Mouse (Mus musculus) forebrain, embryonic 16.5 days (tissue): ENCODE data around the gene Pogk. TPM values are rescaled to one million over a fixed set of nuclear protein-coding genes. Genes with fewer than 3 reads are reported as not detected.
A peak's percentile ranks its signal among the peaks of the same experiment; 100 is the strongest.

Experiments
- ATAC-seq: fragments of 200-750 bp; cut with Nextera tagmentation; 2 replicates; pipeline ENCODE4 v1.8.0; 2017; ENCODE audit warnings: mild to moderate bottlenecking, moderate library complexity
- H3K27ac ChIP-seq: fragments of 300-500 bp; sonication (generic); 2 replicates; pipeline ENCODE4 v1.5.1; 2014; ENCODE audit warnings: low read length, control low read depth
- H3K27me3 ChIP-seq: fragments of 300-500 bp; sonication (generic); replicated peaks from 2 replicates; pipeline ENCODE4 v1.6.1; 2014; ENCODE audit warnings: low read length; ENCODE audit not compliant: control insufficient read depth, insufficient read depth
- H3K36me3 ChIP-seq: fragments of 300-500 bp; sonication (generic); 2 replicates; pipeline ENCODE4 v1.6.1; 2014; ENCODE audit not compliant: control insufficient read depth, insufficient read depth
- H3K4me1 ChIP-seq: fragments of 300-500 bp; sonication (generic); replicated peaks from 2 replicates; pipeline ENCODE4 v1.6.1; 2014; ENCODE audit warnings: low read length; ENCODE audit not compliant: control insufficient read depth, insufficient read depth
- H3K4me2 ChIP-seq: fragments of 300-500 bp; sonication (generic); 2 replicates; pipeline ENCODE4 v1.6.1; 2014; ENCODE audit warnings: mild to moderate bottlenecking, low read length, control low read depth
- H3K4me3 ChIP-seq: fragments of 300-500 bp; sonication (generic); replicated peaks from 2 replicates; pipeline ENCODE4 v1.5.1; 2014; ENCODE audit warnings: mild to moderate bottlenecking, low read length, control low read depth
- H3K9ac ChIP-seq: fragments of 300-500 bp; sonication (generic); replicated peaks from 2 replicates; pipeline ENCODE4 v1.6.1; 2014; ENCODE audit warnings: low read depth, low read length, control low read depth
- H3K9me3 ChIP-seq: fragments of 300-500 bp; sonication (generic); 2 replicates; pipeline ENCODE4 v1.6.1; 2016; ENCODE audit warnings: low read length; ENCODE audit not compliant: control insufficient read depth
- WGBS: fragments of 180-500 bp; shearing (Covaris S2); extraction: QIAGEN DNeasy Blood & Tissue Kit; methylation state at CpG from one replicate; pipeline ENCODE4 v1.1.7; 2014; 5-methylcytosine and 5-hydroxymethylcytosine counted together
- polyA plus RNA-seq: library from polyadenylated mRNA; unstranded; fragments of >200 nt; fragmentation: Nextera tagmentation; extraction: Ambion mirVana; gene quantifications from 2 replicates; pipeline ENCODE4 v1.2.1, GENCODE M21; 2015

Pogk gene
- polyA plus RNA-seq, 1 experiment from 2014 or later = 45.3 TPM

GRCm38 (mm10) chr1:166382626-166383025 lies 27.0 kb downstream of the Pogk start:
- no peak overlapping the region for H3K27ac ChIP-seq
- no peak for ATAC-seq
- H3K4me3 ChIP-seq = no peak overlapping the region
- peaks cover 25% of the 10 kb centered on the region for H3K4me1 ChIP-seq
- 91% methylated on average over 4 of the region's 4 CpGs for WGBS
- H3K27me3 ChIP-seq = no peaks in the 10 kb centered on the region
- no peaks in the 10 kb centered on the region for H3K9me3 ChIP-seq
- H3K4me2 ChIP-seq = no peak overlapping the region
- no peak overlapping the region for H3K9ac ChIP-seq
- H3K36me3 ChIP-seq = peaks cover 11% of the 10 kb centered on the region

- ATAC-seq = no peak
- Histone ChIP-seq H3K9me3 (no peaks in the 10 kb centered on the region), H3K9ac (no peak overlapping the region), H3K4me1 (peaks cover 25% of the 10 kb centered on the region), H3K27ac (no peak overlapping the region), H3K36me3 (peaks cover 8% of the 10 kb centered on the region), H3K4me3 (no peak overlapping the region), H3K4me2 (no peak overlapping the region), H3K27me3 (no peaks in the 10 kb centered on the region)
- 79% methylated on average over 5 of the region's 5 CpGs for WGBS
Measured at GRCm38 (mm10) chr1:166381821-166382220, 27.8 kb downstream of the Pogk start.

- H3K9ac ChIP-seq = no peak overlapping the region
- no peak overlapping the region for H3K4me2 ChIP-seq
- 89% methylated on average over 10 of the region's 10 CpGs for WGBS
- no peaks in the 10 kb centered on the region for H3K9me3 ChIP-seq
- H3K4me3 ChIP-seq = no peak overlapping the region
- peaks cover 25% of the 10 kb centered on the region for H3K4me1 ChIP-seq
- H3K27me3 ChIP-seq = no peaks in the 10 kb centered on the region
- no peak for ATAC-seq
- peaks cover 8% of the 10 kb centered on the region for H3K36me3 ChIP-seq
- H3K27ac ChIP-seq = no peak overlapping the region
Measured at GRCm38 (mm10) chr1:166381336-166381735, 28.3 kb downstream of the Pogk start.

GRCm38 (mm10) chr1:166379630-166380231 lies 29.9 kb downstream of the Pogk start:
- Histone ChIP-seq H3K4me3 (peak overlapping the region; percentile 97), H3K36me3 (0 out of 2 replicates have a peak, but pooled peaks cover 2% of the 10 kb centered on the region), H3K9ac (peak overlapping the region; percentile 98), H3K27me3 (no peaks in the 10 kb centered on the region), H3K9me3 (no peaks in the 10 kb centered on the region), H3K4me2 (peak overlapping the region; percentile 57), H3K4me1 (peaks cover 21% of the 10 kb centered on the region), H3K27ac (peak overlapping the region; percentile 81)
- ATAC-seq = peak; percentile 47
- WGBS = 0% methylated on average over 26 of the region's 41 CpGs

- Histone ChIP-seq H3K4me2 (peak within 1 kb of the TSS; percentile 79), H3K27me3 (no peaks in the 10 kb centered on the region), H3K36me3 (0 out of 2 replicates have a peak, but pooled peaks cover 2% of the 10 kb centered on the region), H3K27ac (peak within 1 kb of the TSS; percentile 81), H3K9ac (peak within 1 kb of the TSS; percentile 98), H3K4me1 (peaks cover 21% of the 10 kb centered on the region), H3K9me3 (no peaks in the 10 kb centered on the region), H3K4me3 (peak within 1 kb of the TSS; percentile 97)
- ATAC-seq = peak; percentile 94
- WGBS = under 1% methylated on average over 81 of the region's 81 CpGs
Measured at GRCm38 (mm10) chr1:166379013-166379629, 30.5 kb downstream of the Pogk start, which contains the start of gene Tada1. Gene Tada1, plus strand, starts transcription at chr1:166379097.

GRCm38 (mm10) chr1:166378431-166379012 lies 31.1 kb downstream of the Pogk start:
- H3K9me3 ChIP-seq = no peaks in the 10 kb centered on the region
- peaks cover 21% of the 10 kb centered on the region for H3K4me1 ChIP-seq
- H3K27ac ChIP-seq = peak overlapping the region; percentile 74
- peak overlapping the region; percentile 79 for H3K4me2 ChIP-seq
- peak overlapping the region; percentile 81 for H3K9ac ChIP-seq
- ATAC-seq = no peak
- H3K27me3 ChIP-seq = no peaks in the 10 kb centered on the region
- WGBS = 4% methylated on average over 21 of the region's 21 CpGs
- 0 out of 2 replicates have a peak, but pooled peaks cover 2% of the 10 kb centered on the region for H3K36me3 ChIP-seq
- H3K4me3 ChIP-seq = peak overlapping the region; percentile 97

GRCm38 (mm10) chr1:166377171-166377570 lies 32.5 kb downstream of the Pogk start:
- Histone ChIP-seq H3K9me3 (no peaks in the 10 kb centered on the region), H3K27me3 (no peaks in the 10 kb centered on the region), H3K27ac (no peak overlapping the region), H3K4me1 (peaks cover 21% of the 10 kb centered on the region), H3K36me3 (no peaks in the 10 kb centered on the region), H3K4me2 (no peak overlapping the region), H3K9ac (no peak overlapping the region), H3K4me3 (no peak overlapping the region)
- ATAC-seq = no peak
- WGBS = 81% methylated on average over 6 of the region's 6 CpGs

- H3K9ac ChIP-seq = no peak overlapping the region
- no peak overlapping the region for H3K4me2 ChIP-seq
- H3K27ac ChIP-seq = no peak overlapping the region
- no peak for ATAC-seq
- H3K4me1 ChIP-seq = no peaks in the 10 kb centered on the region
- H3K36me3 ChIP-seq = no peaks in the 10 kb centered on the region
- no peaks in the 10 kb centered on the region for H3K27me3 ChIP-seq
- no peak overlapping the region for H3K4me3 ChIP-seq
- no peaks in the 10 kb centered on the region for H3K9me3 ChIP-seq
Measured at GRCm38 (mm10) chr1:166363122-166363521, 46.5 kb downstream of the Pogk start.

GRCm38 (mm10) chr1:166362659-166363058 lies 47.0 kb downstream of the Pogk start:
- 69% methylated on average over 3 of the region's 3 CpGs for WGBS
- H3K9me3 ChIP-seq = no peaks in the 10 kb centered on the region
- no peak overlapping the region for H3K4me3 ChIP-seq
- H3K27me3 ChIP-seq = no peaks in the 10 kb centered on the region
- H3K9ac ChIP-seq = no peak overlapping the region
- H3K27ac ChIP-seq = no peak overlapping the region
- no peak overlapping the region for H3K4me2 ChIP-seq
- H3K36me3 ChIP-seq = no peaks in the 10 kb centered on the region
- no peaks in the 10 kb centered on the region for H3K4me1 ChIP-seq
- ATAC-seq = no peak
